In the genomic region with DNA sequence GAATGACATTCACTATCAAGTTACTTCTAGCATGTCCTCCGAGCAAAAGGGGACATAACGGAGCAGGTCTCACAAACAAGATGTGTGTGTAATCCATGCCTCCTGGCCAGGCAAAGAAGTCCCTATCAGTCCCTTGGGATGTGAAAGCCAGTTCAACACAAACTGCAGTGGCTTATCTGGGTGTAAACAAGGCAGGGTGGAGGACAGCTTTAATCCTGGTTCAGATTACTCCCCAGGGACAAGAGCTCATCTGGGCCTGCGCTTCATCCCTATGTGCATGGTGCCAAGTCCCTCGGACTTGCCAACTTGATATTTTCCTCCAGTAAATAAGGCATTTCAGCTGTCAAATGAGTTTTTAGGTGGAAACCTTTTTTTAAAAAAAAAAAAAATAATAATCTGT, we compare ENCODE assay signal across 17 mouse cellular contexts. TPM values are rescaled to one million over a fixed set of nuclear protein-coding genes. Genes with fewer than 3 reads are reported as not detected.
DNase-seq lines count a peak whose midpoint lies in the region; ATAC-seq lines count a peak whose summit lies in the region.
"Had no signal": no experiment of that assay in that cellular context is flagged by ENCODE, and none has a peak within 500 bp of the region (broad histone marks: within the 10 kb centered on the region; RNA-seq: fewer than 3 reads in every experiment).

No protein-coding gene starts in this region.

- no peak overlapping the region for H3K4me2 ChIP-seq in heart, embryonic 12.5 days
- no peak overlapping the region for H3K4me2 ChIP-seq in midbrain, embryonic 14.5 days (ENCODE audit: low read length)
- H3K4me2 ChIP-seq in midbrain, embryonic 16.5 days (ENCODE audit: low read length) = no peak overlapping the region
- no peak overlapping the region for H3K4me2 ChIP-seq in hindbrain, embryonic 13.5 days
- H3K4me2 ChIP-seq: embryonic facial prominence, embryonic 13.5 days; heart, embryonic 15.5 days; liver, embryonic 13.5 days; midbrain, embryonic 12.5 days; neural tube, embryonic 15.5 days had no signal

- no peak overlapping the region for H3K9ac ChIP-seq in heart, embryonic 12.5 days
- H3K9ac ChIP-seq in midbrain, embryonic 14.5 days (replicated peaks; ENCODE audit: low read length) = no peak overlapping the region
- no peak overlapping the region for H3K9ac ChIP-seq in midbrain, embryonic 16.5 days (ENCODE audit: low read depth, low read length)
- H3K9ac ChIP-seq in hindbrain, embryonic 13.5 days = no peak overlapping the region
- H3K9ac ChIP-seq: embryonic facial prominence, embryonic 13.5 days; heart, embryonic 15.5 days; liver, embryonic 13.5 days; midbrain, embryonic 12.5 days; neural tube, embryonic 15.5 days had no signal

- H3K27me3 ChIP-seq in heart, embryonic 12.5 days (replicated peaks) = no peaks in the 10 kb centered on the region
- no peaks in the 10 kb centered on the region for H3K27me3 ChIP-seq in midbrain, embryonic 14.5 days (ENCODE audit: control insufficient read depth, insufficient read depth, low read length)
- H3K27me3 ChIP-seq in midbrain, embryonic 16.5 days (ENCODE audit: control insufficient read depth, insufficient read depth, low read depth, low read length) = no peaks in the 10 kb centered on the region
- no peaks in the 10 kb centered on the region for H3K27me3 ChIP-seq in hindbrain, embryonic 13.5 days
- H3K27me3 ChIP-seq: embryonic facial prominence, embryonic 13.5 days; heart, embryonic 15.5 days; liver, embryonic 13.5 days; midbrain, embryonic 12.5 days; neural tube, embryonic 15.5 days had no signal

- H3K36me3 ChIP-seq in heart, embryonic 12.5 days = peaks cover 32% of the 10 kb centered on the region
- peaks cover 19% of the 10 kb centered on the region for H3K36me3 ChIP-seq in midbrain, embryonic 14.5 days (ENCODE audit: control insufficient read depth, insufficient read depth, low read length)
- peaks cover 2% of the 10 kb centered on the region; the same call in 1 of the 2 replicates for H3K36me3 ChIP-seq in midbrain, embryonic 16.5 days (ENCODE audit: control insufficient read depth, insufficient read depth, low read length)
- H3K36me3 ChIP-seq in hindbrain, embryonic 13.5 days = peaks cover 23% of the 10 kb centered on the region
- H3K36me3 ChIP-seq: heart, embryonic 15.5 days had no signal

- no peak overlapping the region for H3K4me3 ChIP-seq in heart, embryonic 12.5 days
- no peak overlapping the region for H3K4me3 ChIP-seq in midbrain, embryonic 14.5 days (replicated peaks; ENCODE audit: low read depth, low read length)
- no peak overlapping the region for H3K4me3 ChIP-seq in midbrain, embryonic 16.5 days (ENCODE audit: low read depth, low read length)
- no peak overlapping the region for H3K4me3 ChIP-seq in hindbrain, embryonic 13.5 days
- H3K4me3 ChIP-seq: embryonic facial prominence, embryonic 13.5 days; heart, embryonic 15.5 days; liver, embryonic 13.5 days; midbrain, embryonic 12.5 days; neural tube, embryonic 15.5 days had no signal

- peaks cover 18% of the 10 kb centered on the region for H3K4me1 ChIP-seq in heart, embryonic 12.5 days (replicated peaks)
- peaks cover 32% of the 10 kb centered on the region for H3K4me1 ChIP-seq in midbrain, embryonic 14.5 days (ENCODE audit: control insufficient read depth, insufficient read depth, low read length)
- peaks cover 15% of the 10 kb centered on the region for H3K4me1 ChIP-seq in midbrain, embryonic 16.5 days (ENCODE audit: control insufficient read depth, insufficient read depth, low read length)
- peaks cover 32% of the 10 kb centered on the region for H3K4me1 ChIP-seq in hindbrain, embryonic 13.5 days (replicated peaks)

- 40% methylated on average over 4 of the region's 4 CpGs for WGBS in heart, embryonic 12.5 days
- WGBS in midbrain, embryonic 14.5 days = 21% methylated on average over 4 of the region's 4 CpGs
- 34% methylated on average over 4 of the region's 4 CpGs for WGBS in midbrain, embryonic 16.5 days
- WGBS in hindbrain, embryonic 13.5 days = 45% methylated on average over 4 of the region's 4 CpGs

- H3K27ac ChIP-seq in heart, embryonic 12.5 days (ENCODE audit: poor library complexity, severe bottlenecking) = no peak overlapping the region
- peak overlapping the region; percentile 55; the same call in 1 of the 2 replicates for H3K27ac ChIP-seq in midbrain, embryonic 14.5 days (replicated peaks; ENCODE audit: low read depth, low read length)
- no peak overlapping the region for H3K27ac ChIP-seq in midbrain, embryonic 16.5 days (ENCODE audit: low read length)
- peak overlapping the region; percentile 62; the same call in 1 of the 2 replicates for H3K27ac ChIP-seq in hindbrain, embryonic 13.5 days
- H3K27ac ChIP-seq: embryonic facial prominence, embryonic 13.5 days; heart, embryonic 15.5 days; liver, embryonic 13.5 days; midbrain, embryonic 12.5 days; neural tube, embryonic 15.5 days had no signal

- peak; percentile 64 to 72 for DNase-seq in heart, adult 18-20 months
- peak; percentile 62 for DNase-seq in midbrain, embryonic 14.5 days
- peak; percentile 23 for DNase-seq in gastrocnemius, postnatal 10 days
- DNase-seq in layer of hippocampus, postnatal 10 days (ENCODE audit: low spot score in 2 of 2) = no peak
- DNase-seq: cerebellum, postnatal 36 days; kidney, adult 11 months; kidney, postnatal 4 days; liver, embryonic 13.5 days; lung, postnatal 10 days; right cerebral cortex, postnatal 25 days had no signal

- no peaks in the 10 kb centered on the region for H3K9me3 ChIP-seq in heart, embryonic 12.5 days (replicated peaks)
- no peaks in the 10 kb centered on the region for H3K9me3 ChIP-seq in midbrain, embryonic 14.5 days (ENCODE audit: control insufficient read depth, low read length)
- no peaks in the 10 kb centered on the region for H3K9me3 ChIP-seq in midbrain, embryonic 16.5 days (replicated peaks; ENCODE audit: control insufficient read depth, low read length, poor library complexity, severe bottlenecking)
- H3K9me3 ChIP-seq in hindbrain, embryonic 13.5 days = no peaks in the 10 kb centered on the region
- H3K9me3 ChIP-seq: embryonic facial prominence, embryonic 13.5 days; heart, embryonic 15.5 days; liver, embryonic 13.5 days; neural tube, embryonic 15.5 days had no signal

- ATAC-seq in heart, embryonic 12.5 days (ENCODE audit: insufficient number of reproducible peaks, low FRiP score) = no peak
- no peak for ATAC-seq in midbrain, embryonic 14.5 days (ENCODE audit: low FRiP score, low TSS enrichment)
- no peak for ATAC-seq in midbrain, embryonic 16.5 days
- ATAC-seq in hindbrain, embryonic 13.5 days (ENCODE audit: low FRiP score) = no peak

RNA-seq across cellular contexts. Expression of gene Cdc42se2, which starts 36.0 kb away (rescaled TPM):
- 10 to 100 TPM; 21.1 to 24.6 TPM for total RNA-seq in heart, adult 18-20 months (2021)
- polyA plus RNA-seq in heart, embryonic 12.5 days (2016; fragmentation: Nextera tagmentation; extraction: Ambion mirVana) = 68.7 and 68.9 TPM in 2 replicates
- polyA plus RNA-seq in midbrain, embryonic 14.5 days (2014; fragmentation: Nextera tagmentation; extraction: Ambion mirVana) = 147 and 201 TPM in 2 replicates
- 144 and 153 TPM in 2 replicates for polyA plus RNA-seq in midbrain, embryonic 16.5 days (2015; fragmentation: Nextera tagmentation; extraction: Ambion mirVana)
- 10 to 100 TPM; 22.1 to 22.5 TPM for total RNA-seq in gastrocnemius, postnatal 10 days (2021)
- polyA plus RNA-seq in hindbrain, embryonic 13.5 days (2015; fragmentation: Nextera tagmentation; extraction: Ambion mirVana) = 162 and 164 TPM in 2 replicates
- total RNA-seq in layer of hippocampus, postnatal 10 days (2021) = 100 to 1,000 TPM; 138 to 151 TPM

Comparison
In these comparisons a context has a peak if more than half of its experiments do, and no peak if none do; other contexts are left out.
1. H3K27ac ChIP-seq: peak in midbrain, embryonic 14.5 days (single experiment) and hindbrain, embryonic 13.5 days (single experiment); none in heart, embryonic 12.5 days (single experiment) and midbrain, embryonic 16.5 days (single experiment).
2. DNase-seq: peak in heart, adult 18-20 months (2 of 2), midbrain, embryonic 14.5 days (single experiment) and gastrocnemius, postnatal 10 days (single experiment); none in layer of hippocampus, postnatal 10 days (0 of 2).